Mouse (Mus musculus): ENCODE data around the gene Rab40c. TPM values are rescaled to one million over a fixed set of nuclear protein-coding genes. Genes with fewer than 3 reads are reported as not detected.

Gene Rab40c
- 10 to 100 TPM; 46.7 to 50.9 TPM for total RNA-seq (2021)

DNA sequence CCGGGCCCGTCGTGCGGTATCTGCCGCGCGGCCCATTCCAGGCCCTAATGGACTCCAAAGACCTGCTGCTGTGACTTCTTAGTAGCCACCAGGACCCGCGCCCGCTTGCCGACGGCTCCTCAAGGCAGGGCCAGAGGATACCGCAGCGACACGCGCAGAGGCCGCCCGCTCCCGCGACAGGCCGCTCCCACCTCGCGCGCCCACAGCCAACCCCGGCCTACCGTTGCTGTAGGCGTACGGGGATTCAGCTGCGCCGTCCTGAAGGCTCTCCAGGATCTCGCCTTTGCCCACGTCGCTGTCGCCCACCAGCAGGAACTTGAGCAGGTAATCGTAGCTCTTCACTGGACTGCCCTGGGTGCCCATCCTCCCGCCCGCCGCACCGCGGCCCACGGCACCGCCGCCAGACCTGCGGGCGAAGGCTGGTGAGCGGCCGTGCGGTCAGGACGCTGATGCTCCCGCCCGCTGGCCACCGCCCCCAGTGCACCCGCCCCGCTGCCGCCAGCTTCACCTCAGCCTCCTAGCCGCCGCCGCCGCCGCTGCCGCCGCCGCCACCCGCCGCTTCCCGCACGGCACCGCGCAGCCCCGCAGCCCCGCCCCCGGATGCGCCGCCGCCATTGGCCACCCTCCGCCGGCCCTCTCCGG lies at the start of gene Rab40c:
Gene Rab40c, minus strand, starts transcription at position 584 of the 642 bp plus-strand sequence.
- DNase-seq (ENCODE audit: low spot score in 2 of 2): peak in 1 of 2 experiments; percentile 53
- intact Hi-C loops (cut with DNase I): loop anchor here (2.0 kb wide), 1 partner anchor 66 kb away; the partner anchor contains the start of gene Capn15

DNA sequence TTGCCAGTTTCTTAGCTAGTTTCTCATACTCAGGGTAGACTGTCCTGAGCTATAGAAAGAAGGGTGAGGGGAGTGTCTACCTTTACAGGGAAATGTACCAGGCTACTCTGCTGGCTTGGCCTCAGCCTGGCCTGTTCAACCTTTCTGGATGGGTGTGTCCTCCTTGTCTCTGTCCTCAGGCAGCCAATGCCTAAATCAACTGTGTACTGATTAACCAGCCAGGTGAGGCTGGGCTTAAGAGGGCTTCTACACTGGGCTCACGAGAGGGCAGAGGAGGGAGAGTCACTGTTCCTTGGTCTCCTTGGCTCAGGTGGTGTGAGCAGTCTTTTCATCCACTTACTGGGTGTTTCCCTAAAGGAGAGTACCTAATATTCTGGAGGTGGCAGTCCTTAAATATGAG lies 48.6 kb upstream of the Rab40c start:
- intact Hi-C loops (cut with DNase I): no loop called here
- no peak for DNase-seq (ENCODE audit: low spot score in 2 of 2)

DNA sequence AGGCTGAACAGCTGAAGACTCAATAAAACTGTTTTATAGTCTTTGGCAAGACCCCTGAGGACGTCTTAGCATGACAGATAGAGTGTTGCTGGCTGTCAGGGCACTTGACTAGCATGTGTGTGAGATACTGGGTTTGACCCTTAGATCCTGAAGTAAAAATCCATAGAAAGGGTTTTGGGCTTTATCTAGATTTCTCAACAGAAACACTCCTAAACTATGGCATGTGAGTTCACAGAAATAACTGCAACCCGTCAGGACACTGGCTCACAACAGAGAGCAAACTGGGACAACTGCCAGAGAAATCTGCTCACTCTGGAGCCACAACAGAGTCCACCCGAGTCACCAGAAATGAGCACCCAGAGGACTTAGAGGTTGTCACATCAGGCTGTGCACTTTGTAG lies 48.1 kb upstream of the Rab40c start:
- intact Hi-C loops (cut with DNase I): no loop called here
- no peak for DNase-seq (ENCODE audit: low spot score in 2 of 2)

DNA sequence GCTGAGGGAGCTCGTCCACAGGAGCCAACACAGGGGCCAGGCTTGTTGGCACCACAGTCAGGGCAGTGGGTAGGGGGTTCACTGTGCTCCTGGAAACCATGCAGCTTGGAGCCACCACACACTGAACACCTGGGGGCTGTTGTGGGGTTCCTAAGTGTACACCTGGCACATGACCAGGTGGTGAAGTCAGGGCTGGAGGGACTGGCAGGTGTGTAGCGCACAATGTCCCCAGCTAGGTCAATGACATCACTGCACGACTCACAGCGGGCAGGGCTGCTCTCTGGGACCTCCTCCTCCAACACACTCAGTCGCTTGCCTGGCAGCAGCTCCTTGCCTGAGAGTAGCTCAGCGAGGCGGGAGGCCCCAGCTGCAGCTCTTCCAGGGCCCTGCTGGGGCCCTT lies 44.7 kb upstream of the Rab40c start:
- no peak for DNase-seq (ENCODE audit: low spot score in 2 of 2)
- intact Hi-C loops (cut with DNase I): no loop called here

DNA sequence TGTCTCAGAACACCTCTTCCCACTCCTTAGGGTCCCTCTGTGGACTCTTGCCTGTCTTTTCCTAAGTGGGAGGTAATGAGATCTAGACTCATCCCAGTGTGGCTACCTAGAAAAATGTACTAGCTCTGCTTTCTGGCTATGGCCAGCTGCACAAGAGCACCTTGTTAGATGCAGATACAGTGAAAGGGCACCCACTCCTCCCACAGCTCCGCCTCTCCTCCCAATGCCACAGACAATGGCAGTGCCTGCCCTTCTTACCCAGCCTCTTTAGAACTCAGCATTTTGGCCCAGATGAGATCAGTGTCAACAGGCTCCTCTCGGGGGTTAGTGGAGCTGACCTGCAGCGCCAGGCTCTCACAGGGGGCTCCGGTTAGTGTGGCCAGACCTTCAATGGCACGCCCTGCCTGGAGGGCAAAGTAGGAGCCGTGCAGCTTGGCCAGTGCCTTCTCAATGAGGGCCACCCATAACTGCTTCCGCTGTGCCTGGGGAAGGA lies 42.9 kb upstream of the Rab40c start:
- DNase-seq (ENCODE audit: low spot score in 2 of 2): no peak
- intact Hi-C loops (cut with DNase I): no loop called here

DNA sequence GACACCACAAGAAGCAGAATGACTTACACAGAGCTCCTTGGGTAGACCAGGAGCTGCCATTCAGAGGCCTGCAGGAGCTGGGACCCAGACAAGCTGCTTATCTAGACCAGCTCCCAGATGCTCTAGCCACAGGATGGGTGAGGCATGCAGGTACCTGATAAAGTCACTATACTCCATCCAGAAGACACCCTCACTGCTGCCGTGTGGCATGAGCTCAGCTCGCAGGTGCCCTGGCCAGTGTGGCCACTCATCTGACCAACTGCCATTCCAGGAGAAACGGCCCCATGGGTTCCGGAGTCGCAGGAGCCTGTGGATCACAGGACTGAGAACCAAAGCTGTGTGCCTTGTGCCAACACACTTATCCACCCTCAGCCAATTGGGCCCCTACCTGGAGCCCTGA lies 42.0 kb upstream of the Rab40c start:
- intact Hi-C loops (cut with DNase I): no loop called here
- no peak for DNase-seq (ENCODE audit: low spot score in 2 of 2)

DNA sequence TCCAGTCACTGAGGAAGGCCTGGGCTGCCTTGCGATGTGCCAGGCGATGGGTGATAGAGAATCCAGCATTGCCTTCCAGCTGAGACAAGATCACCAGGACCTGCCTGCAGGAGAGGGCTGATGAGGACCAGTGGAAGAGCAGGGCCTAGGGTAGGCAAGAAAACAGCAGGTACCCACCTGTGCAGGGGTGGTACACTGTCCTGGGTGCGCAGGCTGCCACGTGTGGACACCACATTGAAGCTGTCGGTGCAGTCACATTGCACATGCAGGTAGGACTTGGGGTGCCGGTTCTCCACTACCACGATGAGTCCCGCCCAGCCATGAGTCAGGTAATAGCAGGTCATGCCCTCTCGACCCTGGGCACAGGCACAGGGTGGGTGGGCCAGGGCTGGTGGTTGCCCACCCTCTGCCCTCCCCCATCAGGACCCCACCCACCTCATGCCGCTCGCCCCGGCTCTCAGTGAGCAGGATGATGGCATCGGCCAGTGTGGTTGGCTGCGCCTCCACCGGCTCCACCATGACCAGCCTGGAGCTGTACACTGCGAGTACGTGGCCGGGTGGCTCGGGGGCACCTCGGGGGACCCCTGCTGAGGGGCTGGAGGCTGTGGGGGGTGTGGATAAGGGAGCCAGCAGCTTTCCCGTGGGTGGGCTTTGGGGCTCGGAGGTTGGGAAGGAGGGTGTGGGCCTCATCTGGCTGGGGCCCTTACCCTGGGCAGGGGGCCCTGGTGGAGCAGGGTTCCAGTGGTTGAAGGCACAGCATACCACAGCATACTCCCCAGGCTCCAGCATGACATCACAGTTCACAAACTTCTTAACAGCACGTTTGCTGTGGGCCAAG lies 40.3 kb upstream of the Rab40c start:
- intact Hi-C loops (cut with DNase I): no loop called here
- no peak for DNase-seq (ENCODE audit: low spot score in 2 of 2)

DNA sequence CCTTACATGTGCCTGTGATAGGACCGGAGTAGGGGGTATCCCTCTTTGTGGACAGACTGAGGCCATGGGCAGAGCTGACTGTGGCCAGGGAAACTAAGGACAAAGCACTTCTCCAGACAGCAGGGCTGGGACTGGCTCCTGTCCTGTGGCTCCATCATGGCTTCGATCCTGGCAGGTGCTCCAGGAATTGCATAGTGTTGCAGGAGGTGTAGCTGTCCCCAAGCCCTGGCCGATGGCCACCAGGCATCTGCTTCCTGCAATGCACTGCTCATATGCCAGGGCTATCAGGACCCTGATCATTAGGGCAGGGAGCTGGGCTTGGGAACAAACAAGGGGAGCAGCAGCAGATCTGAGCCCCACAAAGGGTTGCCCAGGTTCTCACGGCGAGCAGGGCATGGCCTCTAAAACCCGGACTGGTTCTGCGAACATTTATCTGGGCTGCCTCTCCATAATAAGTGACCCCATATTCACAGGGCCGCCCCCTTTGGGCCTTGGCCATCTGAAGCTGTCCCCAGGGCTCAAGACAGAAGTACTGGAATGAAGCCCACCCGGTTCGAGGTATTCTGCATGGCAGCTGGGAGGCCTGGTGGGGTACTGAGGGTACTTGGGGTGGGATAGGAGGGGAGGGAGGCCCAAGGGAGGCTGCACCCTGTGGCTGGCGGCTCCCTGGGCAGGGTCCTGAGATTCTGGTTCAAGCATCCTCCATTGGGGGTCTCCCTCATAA lies 39.4 kb upstream of the Rab40c start:
- intact Hi-C loops (cut with DNase I): no loop called here
- DNase-seq (ENCODE audit: low spot score in 2 of 2): no peak

DNA sequence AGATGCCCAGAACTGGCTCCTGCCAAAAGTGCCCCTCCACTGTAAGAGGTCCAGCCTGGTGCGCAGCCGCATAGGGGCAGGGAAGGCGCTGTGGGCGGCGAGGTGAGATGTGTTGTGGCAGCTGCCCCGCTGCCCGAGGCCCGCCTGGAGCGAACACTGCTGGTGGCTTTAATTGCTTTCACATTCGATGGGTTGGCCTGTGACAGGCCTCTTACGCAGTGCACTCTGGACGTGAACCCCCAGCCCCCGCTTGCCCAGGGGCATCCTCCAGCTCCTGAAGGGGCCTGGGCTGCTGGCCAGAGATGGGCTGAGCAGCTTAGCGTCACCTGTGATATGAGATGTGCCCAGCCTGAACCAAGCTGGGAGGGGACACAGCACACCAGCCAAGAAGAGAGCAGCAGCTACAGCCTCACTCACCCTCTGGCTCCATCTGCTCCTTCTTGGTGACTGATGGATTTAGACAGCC lies 38.1 kb upstream of the Rab40c start:
- intact Hi-C loops (cut with DNase I): no loop called here
- no peak for DNase-seq (ENCODE audit: low spot score in 2 of 2)

DNA sequence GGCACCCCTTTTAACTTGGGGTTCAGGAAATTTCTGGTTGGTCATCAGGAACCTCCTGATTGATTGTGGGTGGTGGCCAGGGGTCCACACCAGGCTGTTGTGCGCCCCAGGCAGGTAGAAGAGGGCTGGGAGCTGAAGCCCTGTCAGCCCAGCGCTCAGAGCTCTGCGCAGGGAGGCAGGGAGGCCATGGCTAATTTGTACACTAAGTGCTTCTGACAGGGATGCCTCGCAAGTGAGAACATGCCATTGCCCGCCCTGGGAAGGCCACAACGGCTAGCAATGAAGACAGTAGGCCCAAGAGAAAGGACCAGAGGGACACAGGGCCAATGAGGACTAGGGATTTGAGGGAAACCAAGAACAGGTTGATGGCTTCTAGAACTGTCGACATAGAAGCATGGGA lies 37.1 kb upstream of the Rab40c start:
- DNase-seq (ENCODE audit: low spot score in 2 of 2): no peak
- intact Hi-C loops (cut with DNase I): no loop called here

DNA sequence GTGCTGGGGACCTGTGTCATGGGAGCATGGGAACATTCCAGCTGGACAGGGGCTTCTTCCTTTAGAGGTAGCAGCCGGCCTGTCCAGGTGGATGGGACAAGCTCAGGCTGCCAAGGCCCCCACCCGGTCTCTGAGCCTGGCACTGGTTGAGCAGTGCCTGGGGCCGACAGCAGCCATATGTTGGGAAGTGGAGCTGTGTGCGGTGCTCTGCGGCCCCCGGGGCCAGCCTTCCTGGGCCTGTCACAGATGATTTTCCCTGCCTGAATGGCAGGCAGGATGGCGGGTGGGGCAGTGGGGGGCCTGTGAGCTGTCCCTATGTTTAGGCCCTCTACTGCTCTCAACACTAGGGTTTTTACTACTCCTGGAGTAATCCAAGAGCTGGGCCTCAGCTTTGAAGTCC lies 36.7 kb upstream of the Rab40c start:
- intact Hi-C loops (cut with DNase I): no loop called here
- DNase-seq (ENCODE audit: low spot score in 2 of 2): no peak

DNA sequence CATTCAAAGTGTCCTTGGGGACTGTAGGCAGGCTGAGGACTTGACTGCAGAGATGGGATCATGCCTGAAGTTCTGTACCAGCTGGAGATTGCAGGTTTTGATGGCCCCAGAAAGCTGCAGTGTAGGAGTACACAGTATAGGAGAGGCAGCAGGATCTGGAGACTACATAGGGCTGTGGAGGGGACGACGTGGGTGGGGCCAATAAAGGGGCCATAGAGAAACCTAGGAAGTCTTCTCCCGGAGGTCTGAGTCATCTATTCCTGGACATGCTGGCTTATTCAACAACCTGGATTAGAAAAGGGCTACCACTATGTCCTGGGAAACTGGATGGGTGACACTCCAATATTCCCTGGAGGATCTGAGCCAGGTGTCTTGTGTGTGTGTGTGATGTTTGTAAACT lies 36.2 kb upstream of the Rab40c start:
- intact Hi-C loops (cut with DNase I): no loop called here
- no peak for DNase-seq (ENCODE audit: low spot score in 2 of 2)

DNA sequence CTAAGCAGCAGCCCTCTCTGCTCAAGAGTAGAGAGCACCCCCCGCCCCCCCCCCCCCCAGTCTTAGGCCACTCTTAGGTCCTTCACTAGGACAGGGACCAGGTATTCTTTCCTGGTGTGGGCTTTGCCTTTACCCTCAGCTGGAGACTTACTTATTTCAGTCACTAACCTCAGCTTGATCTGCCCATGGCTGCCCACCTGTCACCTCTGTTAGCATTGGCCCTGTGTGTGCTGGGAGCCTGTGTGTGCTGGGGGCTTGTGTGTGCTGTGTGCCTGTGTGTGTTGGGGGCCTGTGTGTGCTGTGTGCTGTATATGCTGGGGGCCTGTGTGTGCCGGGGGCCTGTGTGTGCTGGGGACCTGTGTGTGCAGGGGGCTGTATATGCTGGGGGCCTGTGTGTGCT lies 35.1 kb upstream of the Rab40c start:
- DNase-seq (ENCODE audit: low spot score in 2 of 2): no peak
- intact Hi-C loops (cut with DNase I): no loop called here

DNA sequence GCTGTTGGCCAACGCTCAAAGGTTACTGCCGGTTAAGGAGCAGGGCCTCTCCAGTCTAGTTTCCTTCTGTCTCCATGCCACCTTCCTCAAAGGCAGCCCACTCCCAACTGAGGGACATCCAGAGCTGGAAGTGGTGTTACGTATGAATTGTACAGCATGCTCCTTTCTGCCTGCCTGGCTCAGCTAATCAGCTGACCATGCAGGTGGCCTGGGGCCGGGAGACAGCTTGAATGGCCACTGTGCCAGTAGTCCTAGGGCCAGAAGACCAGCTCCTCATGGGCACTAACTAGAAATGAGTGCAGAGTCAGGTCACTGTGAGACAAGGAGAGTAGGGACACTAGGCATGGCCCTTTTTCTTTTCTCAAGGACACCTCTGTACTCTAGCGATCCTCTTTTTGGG lies 33.6 kb upstream of the Rab40c start:
- DNase-seq (ENCODE audit: low spot score in 2 of 2): no peak
- intact Hi-C loops (cut with DNase I): no loop called here

DNA sequence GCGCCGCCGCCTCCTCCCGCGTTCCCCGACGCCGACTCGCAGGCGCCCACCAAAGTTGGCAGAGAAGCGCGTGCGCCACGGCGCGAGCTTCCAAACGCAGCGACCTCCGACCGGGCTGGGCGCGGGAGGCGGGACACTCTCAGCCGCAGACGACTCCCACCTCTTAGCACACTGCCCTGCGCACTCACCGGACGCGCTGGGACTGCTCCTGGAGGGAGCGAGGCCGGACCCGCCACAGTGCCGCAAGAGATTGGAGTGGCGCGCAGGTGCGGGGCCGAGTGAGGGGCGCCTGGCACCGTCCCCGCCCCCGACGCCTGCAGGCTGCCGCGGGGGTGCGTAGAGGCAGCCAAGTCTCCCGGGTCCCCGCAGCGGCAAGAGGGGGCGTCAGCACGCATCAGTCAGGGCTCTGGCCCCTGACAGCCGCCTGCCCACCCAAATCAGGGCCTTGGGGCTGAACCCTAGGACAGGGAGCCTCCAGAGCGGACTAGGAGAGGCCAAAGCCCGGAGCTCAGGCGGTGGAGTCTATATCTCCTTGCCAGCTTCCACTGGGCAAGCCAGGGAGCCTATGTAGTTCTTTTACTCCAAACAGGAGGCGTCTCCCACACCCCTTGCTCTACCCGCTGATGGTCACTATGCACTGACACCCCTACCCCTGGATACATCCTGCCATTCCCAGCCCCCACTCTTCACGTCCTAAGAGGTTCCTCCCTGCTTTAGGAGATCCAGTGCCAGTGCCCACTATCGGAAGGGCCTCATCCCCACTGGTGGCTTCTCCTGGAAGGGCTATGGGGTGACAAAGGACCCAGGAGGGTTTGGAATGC lies 32.5 kb upstream of the Rab40c start, which contains the start of gene A930017K11Rik:
Gene A930017K11Rik, minus strand, starts transcription at position 763 of the 821 bp plus-strand sequence.
- no peak for DNase-seq (ENCODE audit: low spot score in 2 of 2)

DNA sequence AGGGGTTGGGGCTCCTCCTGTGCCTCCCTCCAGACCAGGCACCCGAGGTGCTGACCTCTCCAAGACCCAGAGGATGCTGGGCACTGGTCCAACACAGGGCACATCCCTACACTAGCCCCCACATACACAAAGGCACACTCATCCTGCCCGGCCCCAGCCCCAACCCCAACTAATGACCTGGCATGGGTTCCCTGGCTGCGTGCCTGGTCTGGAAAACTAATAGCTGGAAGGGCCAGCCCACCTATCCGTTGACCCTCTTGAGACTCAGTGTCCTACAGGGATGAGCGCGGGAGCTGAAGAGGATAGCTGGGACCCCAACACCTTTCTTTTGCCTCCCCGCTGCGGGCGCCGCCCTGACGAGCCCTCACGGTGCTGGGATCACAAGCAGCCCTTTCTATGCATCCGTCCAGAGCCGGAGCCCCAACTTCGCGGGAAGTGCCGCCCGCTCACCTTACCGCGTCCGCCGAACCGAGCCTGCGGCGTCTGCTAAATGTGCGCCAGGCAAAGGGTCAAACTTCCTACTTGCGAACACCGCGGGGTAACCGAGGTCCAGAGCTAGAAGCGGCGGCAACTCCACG lies 31.8 kb upstream of the Rab40c start:
- no peak for DNase-seq (ENCODE audit: low spot score in 2 of 2)
- intact Hi-C loops (cut with DNase I): no loop called here

More for the DNA sequence above, 32.5 kb upstream of the Rab40c start, which contains the start of gene A930017K11Rik:
- intact Hi-C loops (cut with DNase I): no loop called here

DNA sequence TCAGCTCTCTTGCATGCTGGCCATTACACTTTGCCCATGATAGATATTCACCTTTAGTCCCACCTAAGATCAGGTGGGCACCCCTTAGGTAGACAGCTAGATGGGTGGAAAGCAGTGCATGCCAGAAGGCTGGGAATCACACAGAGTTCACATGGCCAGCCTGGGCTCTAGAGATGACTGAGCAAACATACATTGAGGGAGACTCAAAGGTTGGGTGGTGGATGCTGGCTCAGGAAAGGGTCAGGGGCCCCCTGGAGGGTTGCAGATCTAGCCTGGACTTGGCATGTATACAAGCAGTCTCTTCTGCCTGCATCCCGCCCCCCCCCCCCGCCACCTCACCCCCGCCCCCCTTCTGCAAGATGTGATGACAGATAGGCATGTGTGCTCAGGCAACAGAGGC lies 31.2 kb upstream of the Rab40c start:
- no peak for DNase-seq (ENCODE audit: low spot score in 2 of 2)
- intact Hi-C loops (cut with DNase I): no loop called here

DNA sequence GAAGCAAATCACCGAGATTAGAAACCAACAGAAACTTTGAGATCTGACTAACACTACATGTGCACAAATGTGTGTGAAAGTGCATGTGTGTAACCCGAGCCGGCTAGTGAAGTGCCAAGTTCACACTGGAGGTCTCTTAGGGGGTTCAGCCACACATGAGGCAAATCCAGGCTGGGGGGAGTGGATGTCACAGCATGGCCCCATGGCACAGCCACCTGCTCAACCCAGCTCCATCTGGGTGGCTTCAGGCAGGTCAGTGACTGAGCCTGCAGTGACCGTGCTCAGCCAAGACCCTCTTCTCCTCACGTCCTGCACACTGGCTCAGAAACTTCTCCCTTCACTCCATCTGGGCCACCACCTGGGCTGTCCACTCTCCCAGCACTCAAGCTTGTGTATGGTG lies 30.5 kb upstream of the Rab40c start:
- intact Hi-C loops (cut with DNase I): no loop called here
- DNase-seq (ENCODE audit: low spot score in 2 of 2): no peak

DNA sequence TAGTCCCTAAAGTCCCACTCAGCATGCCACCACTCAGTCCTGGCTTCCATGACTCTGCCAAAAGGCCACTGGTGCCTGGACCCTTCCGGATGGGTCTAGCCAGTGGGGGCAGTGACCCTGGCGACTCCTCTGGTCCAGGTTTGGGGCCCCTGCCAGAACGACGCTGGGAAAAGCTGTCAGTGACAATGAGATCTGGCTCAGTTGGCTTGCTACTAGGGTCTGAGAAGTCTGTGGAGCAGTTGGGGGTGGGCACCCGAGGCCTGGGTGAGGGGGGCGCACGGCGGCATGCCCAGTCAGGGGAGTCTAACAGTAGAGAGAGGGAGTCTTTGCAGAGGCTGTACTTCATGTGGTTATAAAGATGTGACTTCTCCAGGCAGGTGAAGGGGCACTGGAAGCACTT lies 28.5 kb upstream of the Rab40c start:
- intact Hi-C loops (cut with DNase I): no loop called here
- DNase-seq (ENCODE audit: low spot score in 2 of 2): no peak

All from left cerebral cortex, postnatal 25 days (tissue).